Mouse (Mus musculus) C2C12 (cell line): Measurements from ENCODE around the gene Il25.

ENCODE experiments used
- CTCF ChIP-seq: IDR thresholded peaks from one replicate; pipeline ENCODE4 v1.5.1; 2011; ENCODE audit not compliant: control insufficient read depth, insufficient read depth, insufficient read length
- FOSL1 ChIP-seq: IDR thresholded peaks from one replicate; pipeline ENCODE4 v1.8.0; 2011; ENCODE audit warnings: mild to moderate bottlenecking, low read length; ENCODE audit not compliant: poor library complexity, insufficient read depth, severe bottlenecking
- MAX ChIP-seq: IDR thresholded peaks from one replicate; pipeline ENCODE4 v1.6.1; 2011; ENCODE audit warnings: mild to moderate bottlenecking, control low read depth
- MYOD1 ChIP-seq: IDR thresholded peaks from one replicate; pipeline ENCODE4 v1.6.1; 2011; ENCODE audit warnings: low read depth; ENCODE audit not compliant: control insufficient read depth, insufficient read length
- MYOG ChIP-seq: IDR thresholded peaks from one replicate; pipeline ENCODE4 v1.6.1; 2011; ENCODE audit not compliant: control insufficient read depth, insufficient read length; ENCODE audit errors: extremely low read depth
- USF1 ChIP-seq: IDR thresholded peaks from one replicate; pipeline ENCODE4 v1.6.1; 2011; ENCODE audit warnings: low read depth, mild to moderate bottlenecking, control low read depth, moderate library complexity

- no peak for TF ChIP-seq CTCF
- no peak for TF ChIP-seq MAX
- no peak for TF ChIP-seq USF1
- no peak for TF ChIP-seq FOSL1
- TF ChIP-seq MYOG, result no peak
- TF ChIP-seq MYOD1, result no peak
Measured at GRCm38 (mm10) chr14:54956533-54956932, 24.0 kb downstream of the Il25 start.
